Mouse (Mus musculus): ENCODE measurements around the gene Acsf3. TPM values are rescaled to one million over a fixed set of nuclear protein-coding genes. Genes with fewer than 3 reads are reported as not detected.

The Acsf3 gene
- polyA plus RNA-seq, 1 experiment from 2014 or later: 21.8 TPM

- Histone ChIP-seq H3K27ac (no peak overlapping the region), H3K4me2 (replicated peaks) (no peak overlapping the region), H3K4me3 (replicated peaks) (no peak overlapping the region), H3K36me3 (no peaks in the 10 kb centered on the region), H3K9me3 (no peaks in the 10 kb centered on the region), H3K27me3 (replicated peaks) (no peaks in the 10 kb centered on the region), H3K9ac (no peak overlapping the region), H3K4me1 (replicated peaks) (peaks cover 8% of the 10 kb centered on the region)
- 65% methylated on average over 4 of the region's 4 CpGs for WGBS
- 0 out of 2 replicates have a peak, but pooled peaks have one; percentile 11 for ATAC-seq
Measured at GRCm38 (mm10) chr8:122845662-122846061, 70.4 kb downstream of the Acsf3 start.

DNA sequence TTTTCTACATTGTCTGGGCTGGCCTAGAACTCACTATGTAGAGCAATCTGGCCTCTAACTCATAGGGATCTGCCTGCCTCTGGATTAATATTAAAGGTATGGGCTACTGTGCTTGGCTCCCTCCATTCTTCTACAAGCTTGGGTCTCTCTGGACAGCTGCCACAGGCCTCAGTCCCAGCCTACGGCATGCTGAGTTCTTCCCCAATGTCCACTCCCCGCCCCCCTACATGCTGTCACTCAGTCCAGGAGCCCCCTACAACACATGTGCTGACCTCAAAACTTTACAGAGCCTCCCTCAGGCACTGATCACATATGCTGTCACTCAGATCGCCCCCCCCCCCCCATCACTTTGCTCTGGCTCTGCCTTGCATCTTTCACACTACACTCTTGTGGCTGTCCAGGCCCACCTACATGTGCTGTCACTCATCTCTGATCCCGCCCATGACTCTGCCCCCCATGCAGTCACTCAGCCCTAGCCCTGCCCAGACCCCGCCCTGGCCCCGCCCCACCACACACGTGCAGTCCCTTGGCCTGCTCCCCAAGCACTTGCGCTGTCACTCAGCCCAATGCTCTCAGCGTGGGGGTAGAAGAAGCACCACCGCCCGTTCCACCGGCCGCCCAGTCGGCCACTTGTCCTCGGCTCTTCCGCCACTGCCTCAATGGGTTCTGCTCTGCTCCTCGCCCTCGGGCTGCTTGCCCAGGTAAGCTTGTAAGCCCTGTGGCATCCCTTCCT, 72.7 kb downstream of the Acsf3 start, which contains the start of gene Cdh15:
TSS of gene Cdh15 (plus strand) at position 138 of the 733 bp plus-strand sequence.
- H3K27ac ChIP-seq: no peak within 1 kb of the TSS
- H3K4me2 ChIP-seq (replicated peaks): peak within 1 kb of the TSS; percentile 43
- peak; percentile 87 for ATAC-seq
- no peak within 1 kb of the TSS for H3K4me3 ChIP-seq (replicated peaks)
- H3K9me3 ChIP-seq: no peaks in the 10 kb centered on the region
- 19% methylated on average over 17 of the region's 18 CpGs for WGBS
- H3K36me3 ChIP-seq: no peaks in the 10 kb centered on the region
- peaks cover 8% of the 10 kb centered on the region for H3K4me1 ChIP-seq (replicated peaks)
- no peak within 1 kb of the TSS for H3K9ac ChIP-seq
- H3K27me3 ChIP-seq (replicated peaks): no peaks in the 10 kb centered on the region

GRCm38 (mm10) chr8:122849152-122849910, 74.0 kb downstream of the Acsf3 start:
- Histone ChIP-seq H3K4me2 (replicated peaks) (no peak overlapping the region), H3K9me3 (no peaks in the 10 kb centered on the region), H3K36me3 (no peaks in the 10 kb centered on the region), H3K27me3 (replicated peaks) (no peaks in the 10 kb centered on the region), H3K4me3 (replicated peaks) (no peak overlapping the region), H3K27ac (no peak overlapping the region), H3K9ac (no peak overlapping the region), H3K4me1 (replicated peaks) (peaks cover 16% of the 10 kb centered on the region)
- no peak for ATAC-seq
- 68% methylated on average over 10 of the region's 11 CpGs for WGBS

DNA sequence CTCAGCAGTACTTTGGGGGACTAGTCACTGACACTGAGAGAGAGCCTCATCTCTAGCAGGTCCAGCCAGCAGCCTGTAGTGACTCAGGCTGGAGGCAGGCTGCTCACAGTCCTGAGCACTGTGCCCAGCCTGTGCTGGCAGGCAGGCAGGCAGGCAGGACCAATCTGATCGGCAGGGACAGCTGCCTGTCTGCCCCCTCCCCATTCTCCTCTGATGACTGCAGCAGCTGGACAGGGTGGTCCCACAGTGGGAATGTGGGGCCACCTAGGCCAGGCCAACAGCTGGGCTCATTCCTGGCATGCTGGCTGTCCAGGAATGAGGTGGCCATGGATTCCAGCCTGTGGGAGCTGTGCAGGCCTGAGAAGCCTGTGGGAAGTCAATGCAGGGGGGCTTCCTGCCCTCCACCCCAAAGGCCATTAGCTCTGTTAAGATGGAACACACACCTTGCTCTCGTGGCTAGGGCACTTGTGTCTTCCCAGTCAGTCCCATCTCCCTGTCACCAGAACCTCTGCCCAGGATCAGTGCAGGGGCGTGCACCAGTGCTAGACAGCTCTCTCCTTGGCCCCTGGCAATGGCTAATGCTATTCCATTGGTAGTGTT, 75.5 kb downstream of the Acsf3 start:
- ATAC-seq: no peak
- H3K4me2 ChIP-seq (replicated peaks): no peak overlapping the region
- no peak overlapping the region for H3K4me3 ChIP-seq (replicated peaks)
- no peak overlapping the region for H3K27ac ChIP-seq
- WGBS: 71% methylated on average over 3 of the region's 3 CpGs
- peaks cover 12% of the 10 kb centered on the region for H3K4me1 ChIP-seq (replicated peaks)
- no peaks in the 10 kb centered on the region for H3K36me3 ChIP-seq
- no peaks in the 10 kb centered on the region for H3K27me3 ChIP-seq (replicated peaks)
- H3K9me3 ChIP-seq: no peaks in the 10 kb centered on the region
- H3K9ac ChIP-seq: no peak overlapping the region

- WGBS: 88% methylated on average over 12 of the region's 12 CpGs
- Histone ChIP-seq H3K27me3 (replicated peaks) (no peaks in the 10 kb centered on the region), H3K9me3 (no peaks in the 10 kb centered on the region), H3K4me3 (replicated peaks) (no peak overlapping the region), H3K27ac (no peak overlapping the region), H3K4me2 (replicated peaks) (no peak overlapping the region), H3K36me3 (no peaks in the 10 kb centered on the region), H3K9ac (no peak overlapping the region), H3K4me1 (replicated peaks) (peaks cover 12% of the 10 kb centered on the region)
- ATAC-seq: no peak
Measured at GRCm38 (mm10) chr8:122851692-122852545, 76.6 kb downstream of the Acsf3 start.

DNA sequence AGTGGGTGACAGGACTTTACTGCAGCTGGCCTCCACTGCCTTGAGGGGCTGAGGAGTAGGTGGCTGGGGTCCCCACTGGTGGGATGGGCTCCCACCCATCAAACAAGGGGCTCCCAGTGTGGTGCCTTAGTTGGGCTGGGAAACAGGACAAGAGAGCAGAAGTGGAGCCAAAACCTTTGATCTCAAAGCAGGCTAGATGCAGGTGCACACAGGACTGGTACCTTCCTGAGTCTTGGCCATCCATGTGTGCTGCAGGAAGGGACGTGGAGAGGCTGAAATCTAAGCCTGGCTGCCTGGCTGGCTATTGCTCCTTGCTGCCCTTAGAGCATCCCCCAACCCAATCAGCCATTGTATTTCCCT, 77.2 kb downstream of the Acsf3 start:
- Histone ChIP-seq H3K4me1 (replicated peaks) (peaks cover 12% of the 10 kb centered on the region), H3K9me3 (no peaks in the 10 kb centered on the region), H3K9ac (no peak overlapping the region), H3K4me2 (replicated peaks) (no peak overlapping the region), H3K4me3 (replicated peaks) (no peak overlapping the region), H3K27me3 (replicated peaks) (no peaks in the 10 kb centered on the region), H3K36me3 (no peaks in the 10 kb centered on the region), H3K27ac (no peak overlapping the region)
- 53% methylated on average over 1 of the region's 1 CpGs for WGBS
- ATAC-seq: no peak

GRCm38 (mm10) chr8:122853340-122853771, 78.1 kb downstream of the Acsf3 start:
- no peak overlapping the region for H3K27ac ChIP-seq
- H3K36me3 ChIP-seq: no peaks in the 10 kb centered on the region
- no peaks in the 10 kb centered on the region for H3K27me3 ChIP-seq (replicated peaks)
- 28% methylated on average over 11 of the region's 11 CpGs for whole genome bisulfite sequencing
- peaks cover 10% of the 10 kb centered on the region for H3K4me1 ChIP-seq (replicated peaks)
- H3K4me2 ChIP-seq (replicated peaks): no peak overlapping the region; the same call in 1 of the 2 replicates
- no peak overlapping the region for H3K9ac ChIP-seq
- H3K9me3 ChIP-seq: no peaks in the 10 kb centered on the region
- peak; percentile 34; the same call in 1 of the 2 replicates for ATAC-seq
- no peak overlapping the region for H3K4me3 ChIP-seq (replicated peaks)

DNA sequence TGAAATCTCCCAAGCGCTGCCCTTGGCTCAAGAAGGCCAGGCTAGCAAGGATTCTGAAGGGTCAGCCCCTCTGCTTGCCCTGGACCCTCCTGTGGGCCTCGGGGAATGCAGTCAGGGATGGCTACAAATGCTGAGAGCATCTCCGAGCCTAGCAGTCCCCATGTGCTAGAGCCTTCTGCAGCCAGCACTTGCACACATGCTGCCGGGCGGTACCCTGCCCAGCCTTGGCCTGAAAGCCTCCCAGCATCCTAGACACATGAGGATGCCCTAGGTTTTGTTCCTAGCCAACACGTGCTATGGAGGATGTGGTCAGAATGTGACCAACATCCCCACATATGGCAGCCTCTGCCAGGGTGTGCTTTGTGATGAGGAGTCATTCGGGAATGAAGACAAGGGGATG, 79.1 kb downstream of the Acsf3 start:
- no peak overlapping the region for H3K4me2 ChIP-seq (replicated peaks)
- H3K4me1 ChIP-seq (replicated peaks): peaks cover 8% of the 10 kb centered on the region
- 62% methylated on average over 7 of the region's 7 CpGs for WGBS
- no peaks in the 10 kb centered on the region for H3K9me3 ChIP-seq
- H3K9ac ChIP-seq: no peak overlapping the region
- H3K36me3 ChIP-seq: no peaks in the 10 kb centered on the region
- ATAC-seq: no peak
- H3K27me3 ChIP-seq (replicated peaks): no peaks in the 10 kb centered on the region
- H3K27ac ChIP-seq: no peak overlapping the region
- H3K4me3 ChIP-seq (replicated peaks): no peak overlapping the region

- peaks cover 8% of the 10 kb centered on the region for H3K4me1 ChIP-seq (replicated peaks)
- no peaks in the 10 kb centered on the region for H3K36me3 ChIP-seq
- 72% methylated on average over 4 of the region's 4 CpGs for WGBS
- ATAC-seq: no peak
- H3K9me3 ChIP-seq: no peaks in the 10 kb centered on the region
- no peak overlapping the region for H3K4me2 ChIP-seq (replicated peaks)
- no peak overlapping the region for H3K27ac ChIP-seq
- H3K27me3 ChIP-seq (replicated peaks): no peaks in the 10 kb centered on the region
- no peak overlapping the region for H3K9ac ChIP-seq
- no peak overlapping the region for H3K4me3 ChIP-seq (replicated peaks)
Measured at GRCm38 (mm10) chr8:122855123-122855522, 79.8 kb downstream of the Acsf3 start.

- ATAC-seq: no peak
- no peaks in the 10 kb centered on the region for H3K9me3 ChIP-seq
- H3K36me3 ChIP-seq: no peaks in the 10 kb centered on the region
- 79% methylated on average over 8 of the region's 8 CpGs for WGBS
- no peak overlapping the region for H3K9ac ChIP-seq
- peaks cover 8% of the 10 kb centered on the region for H3K4me1 ChIP-seq (replicated peaks)
- H3K27ac ChIP-seq: no peak overlapping the region
- no peaks in the 10 kb centered on the region for H3K27me3 ChIP-seq (replicated peaks)
- no peak overlapping the region for H3K4me3 ChIP-seq (replicated peaks)
- no peak overlapping the region for H3K4me2 ChIP-seq (replicated peaks)
Measured at GRCm38 (mm10) chr8:122856288-122856687, 81.0 kb downstream of the Acsf3 start.

DNA sequence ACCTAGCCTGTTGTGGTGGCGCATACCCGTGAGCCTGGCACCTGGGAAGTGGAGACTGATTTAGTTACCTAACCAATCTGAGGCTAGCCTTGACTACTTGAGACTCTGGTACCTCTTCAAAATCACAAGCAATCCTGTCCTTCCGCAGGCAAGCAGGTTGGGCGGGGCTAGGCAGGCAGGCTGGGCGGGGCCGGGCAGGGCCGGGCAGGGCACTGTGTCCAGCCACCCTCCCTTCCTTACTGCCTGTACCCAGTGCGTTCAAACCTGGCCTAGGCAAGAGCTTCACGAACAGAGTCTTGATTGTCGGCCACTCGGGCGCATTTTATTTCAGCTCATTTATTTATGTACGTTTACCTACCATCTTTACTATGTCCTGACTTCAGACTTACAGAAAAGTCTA, 84.6 kb downstream of the Acsf3 start:
- Histone ChIP-seq H3K4me3 (replicated peaks) (no peak overlapping the region), H3K4me1 (replicated peaks) (no peaks in the 10 kb centered on the region), H3K4me2 (replicated peaks) (no peak overlapping the region), H3K27ac (no peak overlapping the region), H3K9me3 (no peaks in the 10 kb centered on the region), H3K27me3 (replicated peaks) (no peaks in the 10 kb centered on the region), H3K9ac (no peak overlapping the region), H3K36me3 (no peaks in the 10 kb centered on the region)
- 54% methylated on average over 13 of the region's 13 CpGs for WGBS
- peak; percentile 77 for ATAC-seq

GRCm38 (mm10) chr8:122864719-122865129, 89.4 kb downstream of the Acsf3 start:
- ATAC-seq: peak; percentile 40; the same call in 1 of the 2 replicates
- Histone ChIP-seq H3K4me2 (replicated peaks) (peak overlapping the region; percentile 51), H3K36me3 (no peaks in the 10 kb centered on the region), H3K27me3 (replicated peaks) (no peaks in the 10 kb centered on the region), H3K9me3 (no peaks in the 10 kb centered on the region), H3K4me3 (replicated peaks) (peak overlapping the region; percentile 10; the same call in 1 of the 2 replicates), H3K9ac (no peak overlapping the region), H3K4me1 (replicated peaks) (no peaks in the 10 kb centered on the region), H3K27ac (no peak overlapping the region)
- 58% methylated on average over 26 of the region's 26 CpGs for WGBS
